Mouse (Mus musculus) liver, postnatal 0 days (tissue): ENCODE data around the gene Grk3.

ENCODE experiments used
- CTCF ChIP-seq: sonication (generic); IDR thresholded peaks from 2 replicates; pipeline ENCODE4 v1.5.1; 2016; ENCODE audit warnings: antibody characterized with exemption, low read depth
- EP300 ChIP-seq: IDR thresholded peaks from 2 replicates; pipeline ENCODE4 v1.6.1; 2016; ENCODE audit warnings: antibody characterized with exemption, low read depth, mild to moderate bottlenecking

- TF ChIP-seq CTCF, result no peak
- TF ChIP-seq EP300, result no peak
These were observed 90.2 kb downstream of the Grk3 start for GRCm38 (mm10) chr5:112925422-112925821.
